9 mouse cellular contexts compared by ENCODE assay signal in the genomic region with DNA sequence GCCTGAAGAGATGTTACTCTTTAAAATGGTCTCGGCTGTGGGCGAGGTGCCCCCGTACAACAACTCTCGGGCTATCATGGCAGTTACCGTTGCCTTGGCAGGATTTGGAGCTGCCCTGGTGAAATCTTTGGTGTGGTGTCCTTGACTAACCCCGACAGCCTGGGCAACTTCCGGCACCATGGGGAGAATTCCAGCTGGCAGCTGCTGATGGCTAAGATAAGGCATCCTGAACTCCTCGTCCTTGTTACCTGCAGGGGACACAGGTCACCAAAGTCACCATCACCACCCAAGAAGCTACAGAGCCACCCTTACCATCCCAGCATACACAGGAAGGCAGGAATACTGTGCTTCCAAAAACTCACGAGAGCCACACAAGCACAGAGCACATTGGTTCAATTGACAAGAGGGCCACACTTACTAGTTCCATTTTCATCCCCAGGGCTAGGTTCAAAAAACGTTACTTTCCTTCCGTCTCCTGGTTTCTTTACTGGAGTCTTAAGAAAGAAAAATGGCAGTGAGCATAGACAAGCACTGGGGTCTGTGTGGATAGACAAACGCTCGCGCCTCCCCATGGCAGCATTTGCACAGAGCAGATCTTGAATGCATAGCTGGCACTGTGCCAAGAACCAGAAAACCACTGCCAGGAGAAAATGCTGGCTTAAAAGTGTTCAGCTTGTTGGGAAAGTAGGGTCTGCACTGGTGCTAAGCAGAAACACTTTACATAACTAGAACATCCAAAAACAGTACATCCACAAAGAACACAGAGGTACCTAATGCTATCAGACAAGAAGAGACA. TPM values are rescaled to one million over a fixed set of nuclear protein-coding genes. Genes with fewer than 3 reads are reported as not detected.
DNase-seq lines count a peak whose midpoint lies in the region; ATAC-seq and TF ChIP-seq lines count a peak whose summit lies in the region.
"Had no signal": no experiment of that assay in that cellular context is flagged by ENCODE, and none has a peak within 500 bp of the region (broad histone marks: within the 10 kb centered on the region; RNA-seq: fewer than 3 reads in every experiment).

No protein-coding gene starts in this region.

- no peak overlapping the region for H3K27ac ChIP-seq in hindbrain, embryonic 14.5 days
- no peak overlapping the region for H3K27ac ChIP-seq in hindbrain, embryonic 10.5 days
- H3K27ac ChIP-seq in layer of hippocampus, adult 2 months, result peak overlapping the region; percentile 24; the same call in 1 of the 2 replicates

- TF ChIP-seq CTCF in layer of hippocampus, adult 2 months (conservative IDR thresholded peaks at IDR 0.05), result peak; percentile 14; the same call in 1 of the 2 replicates

- DNase-seq in hindbrain, embryonic 14.5 days (ENCODE audit: low spot score), result peak; percentile 59
- no peak for DNase-seq in hindbrain, embryonic 10.5 days (ENCODE audit: low spot score)
- peak; percentile 32 for DNase-seq in 3T3-L1 (ENCODE audit: low read depth, low spot score)
- peak; percentile 34 to 48 for DNase-seq in adrenal gland, postnatal 36 days
- DNase-seq in layer of hippocampus, adult 2 months (ENCODE audit: low spot score in 2 of 2), result peak in 1 of 2 experiments; percentile 40
- DNase-seq in kidney, adult 8-10 months, result no peak
- DNase-seq: thymus, postnatal 14 days had no signal

- no peak for ATAC-seq in hindbrain, embryonic 14.5 days (ENCODE audit: low FRiP score)
- ATAC-seq in megakaryocyte-erythroid progenitor cell, adult 5-6 weeks (replicated peaks; ENCODE audit: low FRiP score, low TSS enrichment, poor library complexity, severe bottlenecking), result no peak
- ATAC-seq in monocyte, adult 5-6 weeks (replicated peaks; ENCODE audit: insufficient number of reproducible peaks, low FRiP score, low TSS enrichment, poor library complexity, severe bottlenecking), result no peak

- H3K9ac ChIP-seq in hindbrain, embryonic 14.5 days, result no peak overlapping the region

- no peaks in the 10 kb centered on the region for H3K9me3 ChIP-seq in hindbrain, embryonic 14.5 days (ENCODE audit: control insufficient read depth, low read length)
- no peaks in the 10 kb centered on the region for H3K9me3 ChIP-seq in hindbrain, embryonic 10.5 days

- no peaks in the 10 kb centered on the region for H3K4me1 ChIP-seq in hindbrain, embryonic 14.5 days (replicated peaks; ENCODE audit: control insufficient read depth, insufficient read depth, low read length)
- H3K4me1 ChIP-seq in hindbrain, embryonic 10.5 days (replicated peaks), result no peaks in the 10 kb centered on the region

- H3K4me2 ChIP-seq in hindbrain, embryonic 14.5 days (replicated peaks), result no peak overlapping the region

- 77% methylated on average over 14 of the region's 14 CpGs for WGBS in hindbrain, embryonic 14.5 days
- 92% methylated on average over 14 of the region's 14 CpGs for WGBS in hindbrain, embryonic 10.5 days

- H3K4me3 ChIP-seq in hindbrain, embryonic 14.5 days (replicated peaks; ENCODE audit: low read length), result no peak overlapping the region
- no peak overlapping the region for H3K4me3 ChIP-seq in hindbrain, embryonic 10.5 days
- H3K4me3 ChIP-seq in layer of hippocampus, adult 2 months, result no peak overlapping the region

- H3K36me3 ChIP-seq in hindbrain, embryonic 14.5 days (replicated peaks; ENCODE audit: control insufficient read depth, insufficient read depth), result peaks cover 97% of the 10 kb centered on the region
- peaks cover 100% of the 10 kb centered on the region for H3K36me3 ChIP-seq in hindbrain, embryonic 10.5 days

- H3K27me3 ChIP-seq in hindbrain, embryonic 14.5 days (ENCODE audit: control insufficient read depth, insufficient read depth, low read length), result no peaks in the 10 kb centered on the region
- no peaks in the 10 kb centered on the region for H3K27me3 ChIP-seq in hindbrain, embryonic 10.5 days (ENCODE audit: insufficient read depth, poor library complexity, severe bottlenecking)

RNA-seq across cellular contexts. Expression of gene Stau1, which starts 45.0 kb away (rescaled TPM):
- polyA plus RNA-seq in hindbrain, embryonic 14.5 days (2014; fragmentation: Nextera tagmentation; extraction: Ambion mirVana), result 103 and 107 TPM in 2 replicates
- polyA plus RNA-seq in hindbrain, embryonic 10.5 days (2016; fragmentation: Nextera tagmentation; extraction: Ambion mirVana), result 89.6 and 91.9 TPM in 2 replicates
- total RNA-seq in adrenal gland, postnatal 36 days (2021), result 10 to 100 TPM; 69.7 to 75.8 TPM
- 10 to 100 TPM; 64.3 to 66.4 TPM for total RNA-seq in layer of hippocampus, adult 2 months (2021)
- 51.3 and 62.6 TPM in 2 replicates for total RNA-seq in megakaryocyte-erythroid progenitor cell, adult 5-6 weeks (2014; fragmentation: Nextera tagmentation)
- total RNA-seq in megakaryocyte-erythroid progenitor cell, adult 5-6 weeks (2017), result 42.5 and 48.4 TPM in 2 replicates
- 48.5 to 62.6 TPM (median 52.8 TPM) in 3 replicates for total RNA-seq in monocyte, adult 5-6 weeks (2017)

RNA-seq across cellular contexts. Expression of gene Cse1l, which starts 45.2 kb away (rescaled TPM):
- 112 and 133 TPM in 2 replicates for polyA plus RNA-seq in hindbrain, embryonic 14.5 days (2014; fragmentation: Nextera tagmentation; extraction: Ambion mirVana)
- polyA plus RNA-seq in hindbrain, embryonic 10.5 days (2016; fragmentation: Nextera tagmentation; extraction: Ambion mirVana), result 165 and 190 TPM in 2 replicates
- 10 to 100 TPM; 63.8 to 66.6 TPM for total RNA-seq in adrenal gland, postnatal 36 days (2021)
- total RNA-seq in layer of hippocampus, adult 2 months (2021), result 10 to 100 TPM; 48.7 to 51.4 TPM
- 137 and 147 TPM in 2 replicates for total RNA-seq in megakaryocyte-erythroid progenitor cell, adult 5-6 weeks (2014; fragmentation: Nextera tagmentation)
- 146 and 222 TPM in 2 replicates for total RNA-seq in megakaryocyte-erythroid progenitor cell, adult 5-6 weeks (2017)
- 70.7 to 108 TPM (median 105 TPM) in 3 replicates for total RNA-seq in monocyte, adult 5-6 weeks (2017)

Comparison
In these comparisons a context has a peak if more than half of its experiments do, and no peak if none do; other contexts are left out.
1. DNase-seq: peak in hindbrain, embryonic 14.5 days (single experiment), 3T3-L1 (single experiment) and adrenal gland, postnatal 36 days (2 of 2); none in hindbrain, embryonic 10.5 days (single experiment) and kidney, adult 8-10 months (0 of 2).